8 mouse cellular contexts compared by ENCODE assay signal in the genomic region with DNA sequence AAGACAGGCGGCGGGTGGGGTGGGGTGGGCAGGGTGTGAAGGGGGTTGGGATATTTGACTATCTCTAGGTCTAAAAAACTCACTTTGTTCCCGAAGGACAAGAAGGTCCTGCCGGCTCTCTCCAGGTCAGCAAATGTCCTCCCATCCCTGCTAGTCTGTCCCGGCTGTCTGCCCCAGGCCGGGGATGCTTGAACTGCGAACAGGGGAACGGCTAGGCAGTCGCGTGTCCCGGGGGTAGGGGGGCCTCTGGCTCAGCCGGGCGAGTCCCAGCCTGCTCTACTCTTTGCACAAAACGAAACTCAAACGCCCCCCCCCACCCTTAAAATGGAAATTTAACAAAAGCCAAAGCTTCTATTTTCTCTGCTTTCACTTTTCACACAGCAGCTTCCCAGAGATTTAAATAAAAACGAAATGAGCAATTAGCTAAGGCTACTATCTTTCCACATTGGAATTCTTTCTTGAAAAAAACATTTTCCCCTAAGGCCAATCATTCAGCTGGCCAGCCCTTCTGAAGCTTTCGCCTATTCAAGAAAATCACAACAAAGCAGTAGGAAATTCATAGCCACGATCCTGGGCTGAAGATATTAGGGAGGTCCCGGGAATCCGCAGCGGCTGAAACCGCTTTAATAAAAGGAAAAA. TPM values are rescaled to one million over a fixed set of nuclear protein-coding genes. Genes with fewer than 3 reads are reported as not detected.
DNase-seq lines count a peak whose midpoint lies in the region; ATAC-seq lines count a peak whose summit lies in the region.

No protein-coding gene starts in this region.

- H3K4me3 ChIP-seq in megakaryocyte, embryonic 14.5 days (replicated peaks), result peak overlapping the region; percentile 86
- peak overlapping the region; percentile 88 for H3K4me3 ChIP-seq in forebrain, embryonic 10.5 days
- peak overlapping the region; percentile 33 for H3K4me3 ChIP-seq in hindbrain, embryonic 15.5 days
- H3K4me3 ChIP-seq in liver, embryonic 11.5 days (ENCODE audit: low read depth, low read length), result peak overlapping the region; percentile 29
- peak overlapping the region; percentile 39 for H3K4me3 ChIP-seq in neural tube, embryonic 14.5 days (ENCODE audit: low read depth, low read length)

- peaks cover 87% of the 10 kb centered on the region for H3K27me3 ChIP-seq in megakaryocyte, embryonic 14.5 days (replicated peaks)
- H3K27me3 ChIP-seq in forebrain, embryonic 10.5 days (ENCODE audit: poor library complexity, severe bottlenecking), result peaks cover 93% of the 10 kb centered on the region
- no peaks in the 10 kb centered on the region for H3K27me3 ChIP-seq in hindbrain, embryonic 15.5 days
- peaks cover 74% of the 10 kb centered on the region for H3K27me3 ChIP-seq in liver, embryonic 11.5 days (replicated peaks; ENCODE audit: control insufficient read depth, insufficient read depth, low read length)
- H3K27me3 ChIP-seq in neural tube, embryonic 14.5 days (ENCODE audit: control insufficient read depth, insufficient read depth, low read length), result no peaks in the 10 kb centered on the region

- 0 out of 2 replicates have a peak, but pooled peaks cover 10% of the 10 kb centered on the region for H3K9me3 ChIP-seq in megakaryocyte, embryonic 14.5 days
- H3K9me3 ChIP-seq in forebrain, embryonic 10.5 days, result no peaks in the 10 kb centered on the region
- H3K9me3 ChIP-seq in hindbrain, embryonic 15.5 days, result no peaks in the 10 kb centered on the region
- H3K9me3 ChIP-seq in liver, embryonic 11.5 days (ENCODE audit: control insufficient read depth, low read length), result no peaks in the 10 kb centered on the region
- H3K9me3 ChIP-seq in neural tube, embryonic 14.5 days (ENCODE audit: control insufficient read depth, low read length), result no peaks in the 10 kb centered on the region

- H3K4me1 ChIP-seq in megakaryocyte, embryonic 14.5 days, result peaks cover 74% of the 10 kb centered on the region
- H3K4me1 ChIP-seq in forebrain, embryonic 10.5 days, result peaks cover 67% of the 10 kb centered on the region
- H3K4me1 ChIP-seq in hindbrain, embryonic 15.5 days (replicated peaks), result peaks cover 47% of the 10 kb centered on the region
- peaks cover 14% of the 10 kb centered on the region for H3K4me1 ChIP-seq in liver, embryonic 11.5 days (replicated peaks; ENCODE audit: control insufficient read depth, insufficient read depth, low read length)
- H3K4me1 ChIP-seq in neural tube, embryonic 14.5 days (ENCODE audit: control insufficient read depth, insufficient read depth, low read length), result peaks cover 14% of the 10 kb centered on the region

- H3K9ac ChIP-seq in hindbrain, embryonic 15.5 days, result peak overlapping the region; percentile 45
- peak overlapping the region; percentile 32 for H3K9ac ChIP-seq in liver, embryonic 11.5 days (ENCODE audit: low read depth, low read length)
- H3K9ac ChIP-seq in neural tube, embryonic 14.5 days (replicated peaks; ENCODE audit: low read depth, low read length), result peak overlapping the region; percentile 66

- DNase-seq in forebrain, embryonic 10.5 days (ENCODE audit: extremely low spot score, low spot score), result peak; percentile 73
- DNase-seq in liver, embryonic 11.5 days (ENCODE audit: low spot score), result no peak
- DNase-seq in thymus, postnatal 14 days, result no peak
- DNase-seq in left cerebral cortex, postnatal 4 days, result no peak

- WGBS in forebrain, embryonic 10.5 days, result under 1% methylated on average over 22 of the region's 22 CpGs
- WGBS in hindbrain, embryonic 15.5 days, result 4% methylated on average over 22 of the region's 22 CpGs
- WGBS in liver, embryonic 11.5 days, result 1% methylated on average over 22 of the region's 22 CpGs
- WGBS in neural tube, embryonic 14.5 days, result 1% methylated on average over 22 of the region's 22 CpGs

- H3K27ac ChIP-seq in forebrain, embryonic 10.5 days, result peak overlapping the region; percentile 96
- peak overlapping the region; percentile 70 for H3K27ac ChIP-seq in hindbrain, embryonic 15.5 days (replicated peaks)
- no peak overlapping the region for H3K27ac ChIP-seq in liver, embryonic 11.5 days (ENCODE audit: low read depth, low read length)
- H3K27ac ChIP-seq in neural tube, embryonic 14.5 days (ENCODE audit: low read depth, low read length), result peak overlapping the region; percentile 77

- peak overlapping the region; percentile 56 for H3K4me2 ChIP-seq in hindbrain, embryonic 15.5 days
- H3K4me2 ChIP-seq in liver, embryonic 11.5 days, result peak overlapping the region; percentile 54
- peak overlapping the region; percentile 82 for H3K4me2 ChIP-seq in neural tube, embryonic 14.5 days (ENCODE audit: low read depth, low read length)

- intact Hi-C loops in left cerebral cortex, postnatal 4 days (cut with DNase I), result loop anchor here (10.0 kb wide), 1 partner anchor 831 kb away; no protein-coding TSS in a partner anchor

- no peaks in the 10 kb centered on the region for H3K36me3 ChIP-seq in megakaryocyte, embryonic 14.5 days (replicated peaks; ENCODE audit: low read length)
- H3K36me3 ChIP-seq in forebrain, embryonic 10.5 days (replicated peaks), result peaks cover 18% of the 10 kb centered on the region
- no peaks in the 10 kb centered on the region for H3K36me3 ChIP-seq in hindbrain, embryonic 15.5 days
- no peaks in the 10 kb centered on the region for H3K36me3 ChIP-seq in liver, embryonic 11.5 days (ENCODE audit: control insufficient read depth, insufficient read depth, low read length)
- no peaks in the 10 kb centered on the region for H3K36me3 ChIP-seq in neural tube, embryonic 14.5 days (ENCODE audit: control insufficient read depth, insufficient read depth, low read length)

- ATAC-seq in megakaryocyte, adult 5-6 weeks (ENCODE audit: poor library complexity, severe bottlenecking), result no peak
- ATAC-seq in hindbrain, embryonic 15.5 days (ENCODE audit: low FRiP score, low read depth), result no peak
- ATAC-seq in liver, embryonic 11.5 days (replicated peaks; ENCODE audit: low FRiP score), result no peak
- ATAC-seq in neural tube, embryonic 14.5 days (ENCODE audit: low read depth), result no peak

RNA-seq across cellular contexts. Expression of a gene that starts 6.0 kb away (rescaled TPM):
- 0.77 and 1.3 TPM in 2 replicates for polyA plus RNA-seq in megakaryocyte, embryonic 14.5 days (2012; ENCODE audit: insufficient read depth, low replicate concordance)
- 0.39 and 0.65 TPM in 2 replicates for total RNA-seq in megakaryocyte, adult 5-6 weeks (2015)
- total RNA-seq in megakaryocyte, adult 5-6 weeks (2017), result 0.51 TPM in 1 of 2 replicates, not detected in the other
- 7.6 and 8.6 TPM in 2 replicates for polyA plus RNA-seq in forebrain, embryonic 10.5 days (2016; fragmentation: Nextera tagmentation; extraction: Ambion mirVana)
- polyA plus RNA-seq in hindbrain, embryonic 15.5 days (2015; fragmentation: Nextera tagmentation; extraction: Ambion mirVana), result 11.0 and 13.7 TPM in 2 replicates
- 3.1 and 4.1 TPM in 2 replicates for polyA plus RNA-seq in liver, embryonic 11.5 days (2014; fragmentation: Nextera tagmentation; extraction: Ambion mirVana)
- 7.0 TPM in 2 replicates for polyA plus RNA-seq in neural tube, embryonic 14.5 days (2014; fragmentation: Nextera tagmentation; extraction: Ambion mirVana)
- 1 to 10 TPM; 2.2 to 4.8 TPM for total RNA-seq in left cerebral cortex, postnatal 4 days (2021)

RNA-seq across cellular contexts. Expression of a gene that starts 36.1 kb away (rescaled TPM):
- polyA plus RNA-seq in megakaryocyte, embryonic 14.5 days (2012; ENCODE audit: insufficient read depth, low replicate concordance), result 7.1 and 12.7 TPM in 2 replicates
- 10.9 and 11.2 TPM in 2 replicates for total RNA-seq in megakaryocyte, adult 5-6 weeks (2015)
- total RNA-seq in megakaryocyte, adult 5-6 weeks (2017), result 12.6 and 15.6 TPM in 2 replicates
- 0.20 and 0.41 TPM in 2 replicates for polyA plus RNA-seq in forebrain, embryonic 10.5 days (2016; fragmentation: Nextera tagmentation; extraction: Ambion mirVana)
- polyA plus RNA-seq in hindbrain, embryonic 15.5 days (2015; fragmentation: Nextera tagmentation; extraction: Ambion mirVana), result 0.23 and 0.37 TPM in 2 replicates
- 0.30 and 0.53 TPM in 2 replicates for polyA plus RNA-seq in liver, embryonic 11.5 days (2014; fragmentation: Nextera tagmentation; extraction: Ambion mirVana)
- polyA plus RNA-seq in neural tube, embryonic 14.5 days (2014; fragmentation: Nextera tagmentation; extraction: Ambion mirVana), result 0.28 and 0.35 TPM in 2 replicates
- under 1 TPM in 1 of 2 experiments, not detected in 1; 0.74 TPM for total RNA-seq in left cerebral cortex, postnatal 4 days (2021)

Comparison
In these comparisons a context has a peak if more than half of its experiments do, and no peak if none do; other contexts are left out.
1. H3K4me3 ChIP-seq: peak in every context shown above with its lines; median percentile 88 in forebrain, embryonic 10.5 days; 86 in megakaryocyte, embryonic 14.5 days; 39 in neural tube, embryonic 14.5 days; 33 in hindbrain, embryonic 15.5 days; 29 in liver, embryonic 11.5 days.